Mouse (Mus musculus): ENCODE measurements around the gene 1700029I15Rik.
A peak's percentile ranks its signal among the peaks of the same experiment; 100 is the strongest.

Gene 1700029I15Rik

GRCm38 (mm10) chr2:92373437-92373813 is 8.9 kb upstream of the 1700029I15Rik start:
- no peak for ATAC-seq (ENCODE audit: low TSS enrichment)

GRCm38 (mm10) chr2:92374514-92374913 is 7.8 kb upstream of the 1700029I15Rik start, which contains the start of the genes Pex16 and Large2:
TSS of gene Pex16 (plus strand) at chr2:92374676.
TSS of gene Large2 (minus strand) at chr2:92374869.
- peak; percentile 48 for ATAC-seq (ENCODE audit: low TSS enrichment)

GRCm38 (mm10) chr2:92375099-92375623 is 7.2 kb upstream of the 1700029I15Rik start:
- peak; percentile 95 for ATAC-seq (ENCODE audit: low TSS enrichment)

- ATAC-seq (ENCODE audit: low TSS enrichment) = no peak
Measured at GRCm38 (mm10) chr2:92375788-92376187, 6.5 kb upstream of the 1700029I15Rik start.

GRCm38 (mm10) chr2:92376300-92376699 is 6.0 kb upstream of the 1700029I15Rik start:
- ATAC-seq (ENCODE audit: low TSS enrichment) = no peak

GRCm38 (mm10) chr2:92377320-92377719 is 5.0 kb upstream of the 1700029I15Rik start:
- ATAC-seq (ENCODE audit: low TSS enrichment) = no peak

GRCm38 (mm10) chr2:92379783-92380494 is 2.4 kb upstream of the 1700029I15Rik start:
- no peak for ATAC-seq (ENCODE audit: low TSS enrichment)

GRCm38 (mm10) chr2:92380495-92381050 is 1.8 kb upstream of the 1700029I15Rik start:
- no peak for ATAC-seq (ENCODE audit: low TSS enrichment)

- ATAC-seq (ENCODE audit: low TSS enrichment) = no peak
Measured at GRCm38 (mm10) chr2:92381161-92381560, 1.2 kb upstream of the 1700029I15Rik start.

DNA sequence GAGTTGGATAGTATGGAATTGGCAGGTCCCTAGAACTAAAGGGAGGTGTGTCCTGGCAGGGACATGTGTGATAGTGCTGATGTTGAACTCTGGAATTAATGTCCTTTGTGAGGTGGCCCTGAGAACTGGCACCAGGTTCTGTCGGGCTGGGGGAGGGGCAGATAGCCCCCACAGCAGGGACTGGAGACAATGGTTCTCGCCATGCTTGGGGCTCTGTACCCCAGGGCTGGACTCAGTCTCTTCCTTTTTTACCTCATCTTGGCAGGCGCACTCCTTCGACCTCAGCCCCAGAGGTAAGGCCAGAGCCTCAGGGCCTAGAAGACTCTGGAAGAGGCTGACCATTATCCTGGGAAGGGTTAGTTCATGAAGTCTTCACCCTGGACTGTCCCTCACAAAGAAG is 421 bp downstream of the 1700029I15Rik start:
- ATAC-seq (ENCODE audit: low TSS enrichment) = no peak

DNA sequence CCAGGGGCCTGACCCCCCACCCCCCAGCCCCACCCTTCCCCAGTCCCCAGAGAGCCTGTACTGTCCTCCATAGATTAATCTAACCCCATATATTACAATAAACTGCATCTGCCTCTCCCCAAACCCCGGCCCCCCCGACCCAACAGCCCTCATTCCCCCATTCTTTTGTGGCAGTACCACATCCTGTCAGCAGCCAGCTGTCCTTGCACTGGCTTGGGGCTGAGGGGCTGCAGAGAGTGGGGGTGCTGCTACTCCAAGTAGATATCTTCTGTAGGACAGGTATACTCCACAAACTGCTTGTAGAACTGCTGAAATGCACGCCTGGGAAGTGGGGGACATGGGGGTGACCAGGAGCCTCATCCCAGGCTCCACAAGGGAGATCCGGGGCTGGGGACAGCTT is 1.8 kb downstream of the 1700029I15Rik start:
- ATAC-seq (ENCODE audit: low TSS enrichment) = no peak

GRCm38 (mm10) chr2:92385113-92386051 is 3.0 kb downstream of the 1700029I15Rik start:
- ATAC-seq (ENCODE audit: low TSS enrichment) = no peak

GRCm38 (mm10) chr2:92386821-92387570 is 4.7 kb downstream of the 1700029I15Rik start:
- no peak for ATAC-seq (ENCODE audit: low TSS enrichment)

GRCm38 (mm10) chr2:92387646-92388045 is 5.3 kb downstream of the 1700029I15Rik start:
- ATAC-seq (ENCODE audit: low TSS enrichment) = peak; percentile 36

- peak; percentile 3; the same call in 1 of the 2 replicates for ATAC-seq (ENCODE audit: low TSS enrichment)
Measured at GRCm38 (mm10) chr2:92388081-92388517, 5.8 kb downstream of the 1700029I15Rik start.

GRCm38 (mm10) chr2:92388891-92389641 is 6.7 kb downstream of the 1700029I15Rik start:
- ATAC-seq (ENCODE audit: low TSS enrichment) = peak; percentile 55

DNA sequence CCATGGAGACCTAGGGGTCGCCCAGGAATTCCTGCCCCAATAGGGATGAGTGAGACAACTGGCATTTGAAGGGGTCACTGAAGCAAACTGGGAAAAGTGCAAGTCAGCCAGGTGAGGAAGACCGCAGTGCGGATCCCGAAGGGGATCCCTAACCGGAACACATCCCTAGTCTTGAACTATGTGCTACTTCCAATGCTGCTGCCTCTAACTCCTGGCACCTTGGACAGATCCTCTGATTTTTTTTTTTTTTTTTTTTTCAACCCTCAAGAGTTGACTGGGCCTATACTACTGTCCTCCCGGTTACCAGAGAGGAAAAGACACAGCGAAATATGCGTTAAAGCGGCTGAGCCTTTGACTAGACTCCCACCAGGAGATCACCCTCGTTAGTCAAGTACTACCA is 7.3 kb downstream of the 1700029I15Rik start:
- no peak for ATAC-seq (ENCODE audit: low TSS enrichment)

GRCm38 (mm10) chr2:92390206-92390930 is 8.0 kb downstream of the 1700029I15Rik start:
- ATAC-seq (ENCODE audit: low TSS enrichment) = no peak

DNA sequence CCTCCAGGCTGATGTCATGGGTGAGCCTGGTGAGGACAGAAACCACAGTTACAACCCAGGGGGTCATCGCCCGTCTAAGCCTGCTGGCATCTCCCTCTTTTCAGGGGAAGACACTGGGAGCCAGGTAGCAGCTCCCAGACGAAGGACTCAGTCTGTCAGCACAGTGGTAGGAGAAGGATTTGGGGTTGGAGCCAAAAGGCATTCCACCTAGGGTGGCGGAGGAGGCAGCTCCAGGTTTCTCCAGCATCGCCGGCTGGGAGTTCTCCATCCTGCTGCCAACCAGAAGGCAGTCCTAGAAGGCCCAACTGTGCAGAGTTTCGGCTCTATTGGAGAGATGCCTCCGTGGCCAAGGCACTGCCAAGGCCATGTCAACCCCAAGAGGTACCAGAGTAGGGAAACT is 8.8 kb downstream of the 1700029I15Rik start:
- ATAC-seq (ENCODE audit: low TSS enrichment) = peak; percentile 4; the same call in 1 of the 2 replicates

All from frontal cortex, adult (tissue).